Mouse (Mus musculus): ENCODE results near the gene Itgax. TPM values are rescaled to one million over a fixed set of nuclear protein-coding genes. Genes with fewer than 3 reads are reported as not detected.

The Itgax gene
- polyA plus RNA-seq, 1 experiment from 2014 or later, result 0.32 TPM

DNA sequence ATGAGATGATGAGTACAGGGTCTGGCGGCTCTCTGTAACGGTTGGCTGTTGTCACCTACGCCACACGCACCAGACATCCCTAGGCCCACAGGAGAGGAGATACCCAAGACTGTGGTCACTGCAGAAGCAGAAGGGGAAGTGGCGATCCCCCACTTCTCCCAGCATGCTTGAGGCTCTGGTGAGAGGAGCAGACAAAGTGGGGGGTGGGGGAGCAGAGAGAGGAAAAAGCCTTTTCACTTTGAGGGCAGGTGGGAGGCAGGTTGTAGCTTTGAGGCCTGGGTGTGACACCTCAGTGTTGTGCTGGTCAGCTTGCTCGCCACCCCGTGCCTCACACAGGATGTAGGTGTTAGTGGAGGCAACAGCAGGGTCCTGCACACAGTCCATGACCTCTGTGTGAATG, 50.8 kb downstream of the Itgax start:
- ATAC-seq (ENCODE audit: low FRiP score, low TSS enrichment) (no peak), DNase-seq (no peak)
- H3K36me3 ChIP-seq (ENCODE audit: control insufficient read depth, insufficient read depth, low read length), result no peaks in the 10 kb centered on the region
- 87% methylated on average over 7 of the region's 7 CpGs for WGBS
- H3K4me2 ChIP-seq (ENCODE audit: low read length), result no peak overlapping the region
- H3K27ac ChIP-seq (replicated peaks; ENCODE audit: low read depth, low read length), result no peak overlapping the region
- no peaks in the 10 kb centered on the region for H3K4me1 ChIP-seq (ENCODE audit: control insufficient read depth, insufficient read depth, low read length)
- no peak overlapping the region for H3K4me3 ChIP-seq (replicated peaks; ENCODE audit: low read depth, low read length)
- H3K9me3 ChIP-seq (ENCODE audit: control insufficient read depth, low read length), result no peaks in the 10 kb centered on the region
- H3K9ac ChIP-seq (replicated peaks; ENCODE audit: low read length), result no peak overlapping the region
- H3K27me3 ChIP-seq (ENCODE audit: control insufficient read depth, insufficient read depth, low read length), result no peaks in the 10 kb centered on the region

DNA sequence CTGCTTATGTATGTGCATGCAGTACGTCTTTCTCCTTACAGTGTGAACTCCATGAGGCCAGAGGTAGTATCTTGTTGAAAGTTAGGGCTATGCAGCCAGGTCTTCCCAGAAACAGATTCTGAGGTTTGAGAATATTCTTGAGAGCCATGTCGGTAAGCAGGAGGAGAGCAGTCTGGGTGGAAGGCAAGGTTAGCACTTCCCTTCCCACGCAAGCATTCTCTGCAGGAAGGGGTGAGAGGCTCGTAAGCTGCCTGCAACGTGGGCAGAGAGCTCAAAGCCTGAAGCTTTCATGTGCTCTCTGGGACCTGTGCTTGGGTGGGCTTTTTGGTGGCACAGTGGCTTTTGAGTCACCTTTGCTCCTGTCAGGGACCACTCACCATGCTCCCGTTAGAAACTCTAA, 51.2 kb downstream of the Itgax start:
- DNase-seq (no peak), ATAC-seq (ENCODE audit: low FRiP score, low TSS enrichment) (no peak)
- Histone ChIP-seq H3K9ac (replicated peaks; ENCODE audit: low read length) (no peak overlapping the region), H3K36me3 (ENCODE audit: control insufficient read depth, insufficient read depth, low read length) (no peaks in the 10 kb centered on the region), H3K9me3 (ENCODE audit: control insufficient read depth, low read length) (no peaks in the 10 kb centered on the region), H3K4me1 (ENCODE audit: control insufficient read depth, insufficient read depth, low read length) (no peaks in the 10 kb centered on the region), H3K27me3 (ENCODE audit: control insufficient read depth, insufficient read depth, low read length) (no peaks in the 10 kb centered on the region), H3K27ac (replicated peaks; ENCODE audit: low read depth, low read length) (no peak overlapping the region), H3K4me2 (ENCODE audit: low read length) (no peak overlapping the region), H3K4me3 (replicated peaks; ENCODE audit: low read depth, low read length) (no peak overlapping the region)
- WGBS, result 77% methylated on average over 6 of the region's 6 CpGs

DNA sequence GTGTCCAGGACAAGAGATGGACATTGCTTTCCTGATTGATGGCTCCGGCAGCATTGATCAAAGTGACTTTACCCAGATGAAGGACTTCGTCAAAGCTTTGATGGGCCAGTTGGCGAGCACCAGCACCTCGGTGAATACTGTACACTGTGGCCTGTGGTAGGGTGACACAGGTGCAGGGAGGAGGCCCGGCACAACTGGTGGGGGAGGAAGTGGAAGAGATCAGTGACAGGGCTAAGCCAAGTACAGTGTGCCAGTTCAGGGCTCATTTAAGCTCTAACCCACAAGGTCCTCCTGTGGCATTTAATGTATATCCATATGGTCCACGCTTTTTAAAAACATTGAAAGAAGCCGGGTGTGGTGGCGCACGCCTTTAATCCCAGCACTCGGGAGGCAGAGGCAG, 52.3 kb downstream of the Itgax start:
- H3K27ac ChIP-seq (replicated peaks; ENCODE audit: low read depth, low read length), result no peak overlapping the region
- ATAC-seq (ENCODE audit: low FRiP score, low TSS enrichment), result no peak
- WGBS, result 94% methylated on average over 10 of the region's 10 CpGs

More for the DNA sequence above, 52.3 kb downstream of the Itgax start:
- Histone ChIP-seq H3K4me2 (ENCODE audit: low read length) (no peak overlapping the region), H3K27me3 (ENCODE audit: control insufficient read depth, insufficient read depth, low read length) (no peaks in the 10 kb centered on the region), H3K4me3 (replicated peaks; ENCODE audit: low read depth, low read length) (no peak overlapping the region), H3K4me1 (ENCODE audit: control insufficient read depth, insufficient read depth, low read length) (no peaks in the 10 kb centered on the region), H3K36me3 (ENCODE audit: control insufficient read depth, insufficient read depth, low read length) (no peaks in the 10 kb centered on the region), H3K9ac (replicated peaks; ENCODE audit: low read length) (no peak overlapping the region), H3K9me3 (ENCODE audit: control insufficient read depth, low read length) (no peaks in the 10 kb centered on the region)
- no peak for DNase-seq

Other genes starting within 250 kb of the Itgax start
- 0.80 and 1.1 TPM in 2 replicates for gene Prss53, start 238.6 kb upstream of the Itgax start, polyA plus RNA-seq (2014; fragmentation: Nextera tagmentation; extraction: Ambion mirVana)
- not detected in 2 replicates for gene Gm21974, start 234.1 kb upstream of the Itgax start, polyA plus RNA-seq (2014; fragmentation: Nextera tagmentation; extraction: Ambion mirVana)
- 53.2 and 64.0 TPM in 2 replicates for gene Vkorc1, start 233.9 kb upstream of the Itgax start, polyA plus RNA-seq (2014; fragmentation: Nextera tagmentation; extraction: Ambion mirVana)
- 66.1 and 77.3 TPM in 2 replicates for gene Bckdk, start 225.5 kb upstream of the Itgax start, polyA plus RNA-seq (2014; fragmentation: Nextera tagmentation; extraction: Ambion mirVana)
- 44.1 and 51.2 TPM in 2 replicates for gene Kat8, start 217.0 kb upstream of the Itgax start, polyA plus RNA-seq (2014; fragmentation: Nextera tagmentation; extraction: Ambion mirVana)
- 0.28 TPM in 1 of 2 replicates, not detected in the other for gene Prss8, start 199.4 kb upstream of the Itgax start, polyA plus RNA-seq (2014; fragmentation: Nextera tagmentation; extraction: Ambion mirVana)
- gene Prss36, start 182.8 kb upstream of the Itgax start, polyA plus RNA-seq (2014; fragmentation: Nextera tagmentation; extraction: Ambion mirVana), result 10.4 and 12.0 TPM in 2 replicates
- gene Fus, start 162.1 kb upstream of the Itgax start, polyA plus RNA-seq (2014; fragmentation: Nextera tagmentation; extraction: Ambion mirVana), result 47.9 and 66.9 TPM in 2 replicates
- 4.4 and 7.5 TPM in 2 replicates for gene Pycard, start 135.7 kb upstream of the Itgax start, polyA plus RNA-seq (2014; fragmentation: Nextera tagmentation; extraction: Ambion mirVana)
- not detected in 2 replicates for gene Trim72, start 125.6 kb upstream of the Itgax start, polyA plus RNA-seq (2014; fragmentation: Nextera tagmentation; extraction: Ambion mirVana)
- gene Itgam, start 66.9 kb upstream of the Itgax start, polyA plus RNA-seq (2014; fragmentation: Nextera tagmentation; extraction: Ambion mirVana), result 0.19 and 0.68 TPM in 2 replicates
- gene Gm49368, start 66.9 kb upstream of the Itgax start, polyA plus RNA-seq (2014; fragmentation: Nextera tagmentation; extraction: Ambion mirVana), result not detected in 2 replicates
- not detected in 2 replicates for gene Itgad, start 24.8 kb downstream of the Itgax start, polyA plus RNA-seq (2014; fragmentation: Nextera tagmentation; extraction: Ambion mirVana)
- gene Cox6a2, start 76.8 kb downstream of the Itgax start, polyA plus RNA-seq (2014; fragmentation: Nextera tagmentation; extraction: Ambion mirVana), result not detected in 2 replicates
- gene Armc5, start 107.8 kb downstream of the Itgax start, polyA plus RNA-seq (2014; fragmentation: Nextera tagmentation; extraction: Ambion mirVana), result 8.3 and 10.2 TPM in 2 replicates
- 9.1 and 11.5 TPM in 2 replicates for gene 9130023H24Rik, start 108.5 kb downstream of the Itgax start, polyA plus RNA-seq (2014; fragmentation: Nextera tagmentation; extraction: Ambion mirVana)
- 10.8 and 20.2 TPM in 2 replicates for gene Tgfb1i1, start 117.3 kb downstream of the Itgax start, polyA plus RNA-seq (2014; fragmentation: Nextera tagmentation; extraction: Ambion mirVana)
- 0.31 TPM in 1 of 2 replicates, not detected in the other for gene Slc5a2, start 136.1 kb downstream of the Itgax start, polyA plus RNA-seq (2014; fragmentation: Nextera tagmentation; extraction: Ambion mirVana)
- 20.1 and 20.2 TPM in 2 replicates for gene BC017158, start 168.6 kb downstream of the Itgax start, polyA plus RNA-seq (2014; fragmentation: Nextera tagmentation; extraction: Ambion mirVana)